Mouse (Mus musculus): Measurements from ENCODE around the gene Brpf1. TPM values are rescaled to one million over a fixed set of nuclear protein-coding genes. Genes with fewer than 3 reads are reported as not detected.
"Not testable (repeated sequence)": the region's sequence is repeated elsewhere in the genome, so short reads cannot be mapped to it uniquely, and the experiment has no call there.

The Brpf1 gene
- polyA plus RNA-seq, 1 experiment: 12.9 TPM

DNA sequence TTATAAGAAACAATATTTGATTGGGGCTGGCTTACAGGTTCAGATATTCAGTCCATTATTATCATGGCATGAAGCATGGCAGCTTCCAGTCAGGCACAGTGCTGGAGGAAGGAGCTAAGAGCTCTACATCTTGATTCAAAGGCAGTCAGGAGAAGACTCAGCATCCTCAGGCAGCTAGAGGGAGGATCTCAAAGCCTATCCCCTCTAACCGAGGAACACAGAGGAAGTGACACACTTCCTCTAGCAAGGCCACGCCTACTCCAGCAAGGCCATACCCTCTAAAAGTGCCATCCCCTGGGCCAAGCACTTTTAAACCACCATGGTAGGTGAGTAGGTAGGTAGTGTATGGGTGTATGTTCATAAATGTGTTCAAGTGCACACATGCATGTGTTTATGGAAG is 23.6 kb downstream of the Brpf1 start:
- WGBS: 46% methylated on average over 2 of the region's 2 CpGs
- H3K27ac ChIP-seq (ENCODE audit: insufficient read depth, low read depth, low read length): no peak overlapping the region
- TF ChIP-seq CTCF (IDR thresholded peaks at IDR 0.05; ENCODE audit: extremely low read depth, insufficient read length, insufficient replicate concordance, low read depth, low read length) (no peak), POLR2A (IDR thresholded peaks at IDR 0.05; ENCODE audit: low read depth, low read length) (no peak)
- peaks cover 16% of the 10 kb centered on the region for H3K4me1 ChIP-seq (ENCODE audit: control insufficient read depth, insufficient read depth, insufficient read length, low read length)
- peaks cover 15% of the 10 kb centered on the region; the same call in 1 of the 2 replicates for H3K36me3 ChIP-seq (ENCODE audit: control insufficient read depth, insufficient read depth, low read length)
- no peak overlapping the region for H3K4me3 ChIP-seq (ENCODE audit: low read depth, low read length)
- no peaks in the 10 kb centered on the region for H3K27me3 ChIP-seq (ENCODE audit: control insufficient read depth, insufficient read depth, low read length)

GRCm38 (mm10) chr6:113331721-113332120 is 24.8 kb downstream of the Brpf1 start:
- Histone ChIP-seq H3K27ac (ENCODE audit: insufficient read depth, low read depth, low read length) (no peak overlapping the region), H3K4me3 (ENCODE audit: low read depth, low read length) (no peak overlapping the region), H3K4me1 (ENCODE audit: control insufficient read depth, insufficient read depth, insufficient read length, low read length) (peaks cover 16% of the 10 kb centered on the region), H3K27me3 (ENCODE audit: control insufficient read depth, insufficient read depth, low read length) (no peaks in the 10 kb centered on the region), H3K36me3 (ENCODE audit: control insufficient read depth, insufficient read depth, low read length) (peaks cover 23% of the 10 kb centered on the region)
- 93% methylated on average over 11 of the region's 11 CpGs for WGBS
- TF ChIP-seq CTCF (IDR thresholded peaks at IDR 0.05; ENCODE audit: extremely low read depth, insufficient read length, insufficient replicate concordance, low read depth, low read length) (no peak), POLR2A (IDR thresholded peaks at IDR 0.05; ENCODE audit: low read depth, low read length) (no peak)

- WGBS: 20% methylated on average over 6 of the region's 6 CpGs
- peak overlapping the region; percentile 74 for H3K27ac ChIP-seq (ENCODE audit: insufficient read depth, low read depth, low read length)
- H3K27me3 ChIP-seq (ENCODE audit: control insufficient read depth, insufficient read depth, low read length); H3K4me3 ChIP-seq (ENCODE audit: low read depth, low read length): not testable (repeated sequence)
- peaks cover 24% of the 10 kb centered on the region for H3K36me3 ChIP-seq (ENCODE audit: control insufficient read depth, insufficient read depth, low read length)
- peaks cover 13% of the 10 kb centered on the region for H3K4me1 ChIP-seq (ENCODE audit: control insufficient read depth, insufficient read depth, insufficient read length, low read length)
Observed at GRCm38 (mm10) chr6:113332734-113333133, 25.8 kb downstream of the Brpf1 start.

GRCm38 (mm10) chr6:113333137-113333950 is 26.4 kb downstream of the Brpf1 start:
- no peaks in the 10 kb centered on the region for H3K27me3 ChIP-seq (ENCODE audit: control insufficient read depth, insufficient read depth, low read length)
- H3K27ac ChIP-seq (ENCODE audit: insufficient read depth, low read depth, low read length): peak overlapping the region; percentile 74
- 35% methylated on average over 14 of the region's 14 CpGs for WGBS
- TF ChIP-seq CTCF (IDR thresholded peaks at IDR 0.05; ENCODE audit: extremely low read depth, insufficient read length, insufficient replicate concordance, low read depth, low read length): no peak
- TF ChIP-seq POLR2A (IDR thresholded peaks at IDR 0.05; ENCODE audit: low read depth, low read length): no peak
- H3K4me3 ChIP-seq (ENCODE audit: low read depth, low read length): peak overlapping the region; percentile 11; the same call in 1 of the 2 replicates
- peaks cover 13% of the 10 kb centered on the region for H3K4me1 ChIP-seq (ENCODE audit: control insufficient read depth, insufficient read depth, insufficient read length, low read length)
- peaks cover 25% of the 10 kb centered on the region for H3K36me3 ChIP-seq (ENCODE audit: control insufficient read depth, insufficient read depth, low read length)

DNA sequence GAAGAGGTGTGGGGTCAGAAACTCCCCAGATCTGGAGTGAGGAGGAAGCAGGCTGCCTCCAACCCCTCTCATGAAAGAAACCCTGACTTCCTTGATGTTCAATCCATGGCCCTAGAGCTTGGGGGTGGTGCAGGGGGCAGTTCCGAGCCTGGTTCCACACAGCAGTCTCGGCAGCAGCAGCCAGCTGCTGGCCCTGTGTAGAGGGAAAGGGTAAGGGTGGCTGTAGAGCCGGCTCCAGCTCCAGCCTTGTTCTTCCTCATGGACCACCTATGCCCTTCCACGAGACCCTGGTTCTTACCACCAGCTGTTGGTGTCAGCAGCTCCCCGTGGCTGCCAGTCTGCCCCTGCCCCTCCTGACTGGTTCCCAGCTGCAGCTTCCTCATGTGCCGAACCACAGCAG is 27.3 kb downstream of the Brpf1 start:
- TF ChIP-seq POLR2A (IDR thresholded peaks at IDR 0.05; ENCODE audit: low read depth, low read length): no peak
- no peak for TF ChIP-seq CTCF (IDR thresholded peaks at IDR 0.05; ENCODE audit: extremely low read depth, insufficient read length, insufficient replicate concordance, low read depth, low read length)
- peaks cover 13% of the 10 kb centered on the region for H3K4me1 ChIP-seq (ENCODE audit: control insufficient read depth, insufficient read depth, insufficient read length, low read length)
- no peaks in the 10 kb centered on the region for H3K27me3 ChIP-seq (ENCODE audit: control insufficient read depth, insufficient read depth, low read length)
- no peak overlapping the region for H3K27ac ChIP-seq (ENCODE audit: insufficient read depth, low read depth, low read length)
- H3K36me3 ChIP-seq (ENCODE audit: control insufficient read depth, insufficient read depth, low read length): peaks cover 25% of the 10 kb centered on the region
- H3K4me3 ChIP-seq (ENCODE audit: low read depth, low read length): no peak overlapping the region
- WGBS: 60% methylated on average over 6 of the region's 6 CpGs

- H3K27me3 ChIP-seq (ENCODE audit: control insufficient read depth, insufficient read depth, low read length): no peaks in the 10 kb centered on the region
- TF ChIP-seq CTCF (IDR thresholded peaks at IDR 0.05; ENCODE audit: extremely low read depth, insufficient read length, insufficient replicate concordance, low read depth, low read length): no peak
- no peak for TF ChIP-seq POLR2A (IDR thresholded peaks at IDR 0.05; ENCODE audit: low read depth, low read length)
- peaks cover 9% of the 10 kb centered on the region for H3K4me1 ChIP-seq (ENCODE audit: control insufficient read depth, insufficient read depth, insufficient read length, low read length)
- no peak overlapping the region for H3K27ac ChIP-seq (ENCODE audit: insufficient read depth, low read depth, low read length)
- no peak overlapping the region for H3K4me3 ChIP-seq (ENCODE audit: low read depth, low read length)
- peaks cover 21% of the 10 kb centered on the region for H3K36me3 ChIP-seq (ENCODE audit: control insufficient read depth, insufficient read depth, low read length)
- 55% methylated on average over 8 of the region's 8 CpGs for WGBS
Observed at GRCm38 (mm10) chr6:113336852-113337620, 30.1 kb downstream of the Brpf1 start.

DNA sequence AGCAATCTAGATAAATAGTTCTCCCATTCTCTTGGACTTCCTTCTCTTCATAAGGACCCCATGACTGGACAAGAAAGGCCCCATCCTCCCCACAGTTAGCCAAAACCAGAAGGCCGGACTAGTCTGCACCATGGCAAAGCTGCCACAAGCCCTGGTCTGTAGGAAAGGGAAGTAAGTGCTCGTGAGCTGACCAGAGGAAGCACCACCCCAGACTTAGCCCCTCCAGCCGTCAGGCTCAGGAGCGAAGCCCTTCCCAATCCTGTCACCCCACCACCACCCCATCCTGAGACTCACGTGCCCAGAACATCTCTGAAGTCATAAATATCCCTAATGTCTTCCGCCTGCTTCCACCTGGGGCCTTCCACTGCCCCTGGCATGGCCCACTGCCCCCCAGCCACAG is 34.6 kb downstream of the Brpf1 start:
- WGBS: 84% methylated on average over 6 of the region's 6 CpGs
- H3K27ac ChIP-seq (ENCODE audit: insufficient read depth, low read depth, low read length): no peak overlapping the region

More for the DNA sequence above, 34.6 kb downstream of the Brpf1 start:
- TF ChIP-seq POLR2A (IDR thresholded peaks at IDR 0.05; ENCODE audit: low read depth, low read length) (no peak), CTCF (IDR thresholded peaks at IDR 0.05; ENCODE audit: extremely low read depth, insufficient read length, insufficient replicate concordance, low read depth, low read length) (no peak)
- H3K4me3 ChIP-seq (ENCODE audit: low read depth, low read length): 0 out of 2 replicates have a peak overlapping the region, but pooled peaks have one; percentile 1
- no peaks in the 10 kb centered on the region for H3K27me3 ChIP-seq (ENCODE audit: control insufficient read depth, insufficient read depth, low read length)
- peaks cover 3% of the 10 kb centered on the region; the same call in 1 of the 2 replicates for H3K36me3 ChIP-seq (ENCODE audit: control insufficient read depth, insufficient read depth, low read length)
- peaks cover 5% of the 10 kb centered on the region for H3K4me1 ChIP-seq (ENCODE audit: control insufficient read depth, insufficient read depth, insufficient read length, low read length)

Data from small intestine, adult 2 months (tissue).